Mouse (Mus musculus): ENCODE data around the gene U2af1. TPM values are rescaled to one million over a fixed set of nuclear protein-coding genes. Genes with fewer than 3 reads are reported as not detected.

U2af1 gene
- polyA plus RNA-seq, 1 experiment from 2014 or later: 124 TPM

- Histone ChIP-seq H3K9ac (replicated peaks) (peak overlapping the region; percentile 95), H3K9me3 (ENCODE audit: low read length) (no peaks in the 10 kb centered on the region), H3K4me3 (ENCODE audit: low read depth, low read length) (peak overlapping the region; percentile 85), H3K27me3 (ENCODE audit: insufficient read depth, low read length) (no peaks in the 10 kb centered on the region), H3K36me3 (replicated peaks; ENCODE audit: insufficient read depth, low read length) (peaks cover 32% of the 10 kb centered on the region), H3K4me2 (ENCODE audit: low read depth, low read length) (peak overlapping the region; percentile 74), H3K4me1 (ENCODE audit: insufficient read depth) (peaks cover 21% of the 10 kb centered on the region), H3K27ac (ENCODE audit: low read depth) (peak overlapping the region; percentile 80)
- WGBS (ENCODE audit: insufficient replicate concordance): 37% methylated on average over 12 of the region's 12 CpGs
- TF ChIP-seq EP300 (IDR thresholded peaks at IDR 0.05; ENCODE audit: low read depth) (no peak), CTCF (IDR thresholded peaks at IDR 0.05; ENCODE audit: low read depth) (no peak)
- ATAC-seq (no peak), DNase-seq (no peak)
Observed at GRCm38 (mm10) chr17:31657141-31657983, 1.3 kb downstream of the U2af1 start.

- DNase-seq: no peak
- no peaks in the 10 kb centered on the region for H3K9me3 ChIP-seq (ENCODE audit: low read length)
- H3K4me2 ChIP-seq (ENCODE audit: low read depth, low read length): peak overlapping the region; percentile 74; the same call in 1 of the 2 replicates
- TF ChIP-seq EP300 (IDR thresholded peaks at IDR 0.05; ENCODE audit: low read depth) (no peak), CTCF (IDR thresholded peaks at IDR 0.05; ENCODE audit: low read depth) (no peak)
- WGBS (ENCODE audit: insufficient replicate concordance): 78% methylated on average over 5 of the region's 5 CpGs
- H3K9ac ChIP-seq (replicated peaks): no peak overlapping the region
- peak overlapping the region; percentile 46; the same call in 1 of the 2 replicates for H3K27ac ChIP-seq (ENCODE audit: low read depth)
- H3K36me3 ChIP-seq (replicated peaks; ENCODE audit: insufficient read depth, low read length): peaks cover 39% of the 10 kb centered on the region
- H3K4me3 ChIP-seq (ENCODE audit: low read depth, low read length): no peak overlapping the region; the same call in 1 of the 2 replicates
- H3K4me1 ChIP-seq (ENCODE audit: insufficient read depth): peaks cover 21% of the 10 kb centered on the region
- H3K27me3 ChIP-seq (ENCODE audit: insufficient read depth, low read length): no peaks in the 10 kb centered on the region
- no peak for ATAC-seq
Observed at GRCm38 (mm10) chr17:31656682-31657081, 2.0 kb downstream of the U2af1 start.

- no peak overlapping the region; the same call in 1 of the 2 replicates for H3K9ac ChIP-seq (replicated peaks)
- ATAC-seq (no peak), DNase-seq (no peak)
- no peaks in the 10 kb centered on the region for H3K27me3 ChIP-seq (ENCODE audit: insufficient read depth, low read length)
- H3K27ac ChIP-seq (ENCODE audit: low read depth): peak overlapping the region; percentile 16
- no peak for TF ChIP-seq EP300 (IDR thresholded peaks at IDR 0.05; ENCODE audit: low read depth)
- TF ChIP-seq CTCF (IDR thresholded peaks at IDR 0.05; ENCODE audit: low read depth): no peak
- H3K4me2 ChIP-seq (ENCODE audit: low read depth, low read length): peak overlapping the region; percentile 35
- WGBS (ENCODE audit: insufficient replicate concordance): 60% methylated on average over 4 of the region's 4 CpGs
- no peaks in the 10 kb centered on the region for H3K9me3 ChIP-seq (ENCODE audit: low read length)
- no peak overlapping the region for H3K4me3 ChIP-seq (ENCODE audit: low read depth, low read length)
- peaks cover 52% of the 10 kb centered on the region for H3K36me3 ChIP-seq (replicated peaks; ENCODE audit: insufficient read depth, low read length)
- H3K4me1 ChIP-seq (ENCODE audit: insufficient read depth): peaks cover 21% of the 10 kb centered on the region
Observed at GRCm38 (mm10) chr17:31655366-31655765, 3.3 kb downstream of the U2af1 start.

- 81% methylated on average over 6 of the region's 6 CpGs for WGBS (ENCODE audit: insufficient replicate concordance)
- peaks cover 71% of the 10 kb centered on the region for H3K36me3 ChIP-seq (replicated peaks; ENCODE audit: insufficient read depth, low read length)
- no peak overlapping the region for H3K27ac ChIP-seq (ENCODE audit: low read depth)
- DNase-seq: no peak
- H3K4me1 ChIP-seq (ENCODE audit: insufficient read depth): peaks cover 16% of the 10 kb centered on the region
- ATAC-seq: no peak
- no peak overlapping the region for H3K4me3 ChIP-seq (ENCODE audit: low read depth, low read length)
- no peaks in the 10 kb centered on the region for H3K27me3 ChIP-seq (ENCODE audit: insufficient read depth, low read length)
- no peak for TF ChIP-seq EP300 (IDR thresholded peaks at IDR 0.05; ENCODE audit: low read depth)
- TF ChIP-seq CTCF (IDR thresholded peaks at IDR 0.05; ENCODE audit: low read depth): no peak
- H3K9me3 ChIP-seq (ENCODE audit: low read length): no peaks in the 10 kb centered on the region
- no peak overlapping the region for H3K4me2 ChIP-seq (ENCODE audit: low read depth, low read length)
- no peak overlapping the region for H3K9ac ChIP-seq (replicated peaks)
Observed at GRCm38 (mm10) chr17:31653277-31653676, 5.4 kb downstream of the U2af1 start.

GRCm38 (mm10) chr17:31652152-31652551 lies 6.5 kb downstream of the U2af1 start:
- no peak overlapping the region for H3K4me2 ChIP-seq (ENCODE audit: low read depth, low read length)
- H3K27ac ChIP-seq (ENCODE audit: low read depth): no peak overlapping the region
- H3K27me3 ChIP-seq (ENCODE audit: insufficient read depth, low read length): no peaks in the 10 kb centered on the region
- H3K9ac ChIP-seq (replicated peaks): no peak overlapping the region
- H3K4me3 ChIP-seq (ENCODE audit: low read depth, low read length): no peak overlapping the region
- 73% methylated on average over 14 of the region's 14 CpGs for WGBS (ENCODE audit: insufficient replicate concordance)
- DNase-seq (peak; percentile 67), ATAC-seq (peak; percentile 66)
- peaks cover 82% of the 10 kb centered on the region for H3K36me3 ChIP-seq (replicated peaks; ENCODE audit: insufficient read depth, low read length)
- H3K9me3 ChIP-seq (ENCODE audit: low read length): no peaks in the 10 kb centered on the region
- no peak for TF ChIP-seq EP300 (IDR thresholded peaks at IDR 0.05; ENCODE audit: low read depth)
- no peak for TF ChIP-seq CTCF (IDR thresholded peaks at IDR 0.05; ENCODE audit: low read depth)
- H3K4me1 ChIP-seq (ENCODE audit: insufficient read depth): peaks cover 12% of the 10 kb centered on the region

- 90% methylated on average over 5 of the region's 5 CpGs for WGBS (ENCODE audit: insufficient replicate concordance)
- ATAC-seq: peak; percentile 46
Observed at GRCm38 (mm10) chr17:31646199-31647002, 12.3 kb downstream of the U2af1 start.

More at GRCm38 (mm10) chr17:31646199-31647002, 12.3 kb downstream of the U2af1 start:
- H3K4me1 ChIP-seq (ENCODE audit: insufficient read depth): no peaks in the 10 kb centered on the region
- H3K4me2 ChIP-seq (ENCODE audit: low read depth, low read length): no peak overlapping the region
- TF ChIP-seq CTCF (IDR thresholded peaks at IDR 0.05; ENCODE audit: low read depth) (no peak), EP300 (IDR thresholded peaks at IDR 0.05; ENCODE audit: low read depth) (no peak)
- H3K9ac ChIP-seq (replicated peaks): no peak overlapping the region
- H3K9me3 ChIP-seq (ENCODE audit: low read length): no peaks in the 10 kb centered on the region
- no peak overlapping the region for H3K27ac ChIP-seq (ENCODE audit: low read depth)
- H3K4me3 ChIP-seq (ENCODE audit: low read depth, low read length): no peak overlapping the region
- no peaks in the 10 kb centered on the region for H3K27me3 ChIP-seq (ENCODE audit: insufficient read depth, low read length)
- no peak for DNase-seq
- peaks cover 49% of the 10 kb centered on the region for H3K36me3 ChIP-seq (replicated peaks; ENCODE audit: insufficient read depth, low read length)

Measured in liver, postnatal 0 days (tissue).